9 mouse cellular contexts compared by ENCODE assay signal in genomic region chr19:5071077-5071476, GRCm38 (mm10). TPM values are rescaled to one million over a fixed set of nuclear protein-coding genes. Genes with fewer than 3 reads are reported as not detected.
DNase-seq lines count a peak whose midpoint lies in the region; ATAC-seq and TF ChIP-seq lines count a peak whose summit lies in the region.
"Had no signal": no experiment of that assay in that cellular context is flagged by ENCODE, and none has a peak within 500 bp of the region (broad histone marks: within the 10 kb centered on the region; RNA-seq: fewer than 3 reads in every experiment).

No protein-coding gene starts in this region.

- H3K27ac ChIP-seq in kidney, postnatal 0 days, result peak overlapping the region; percentile 76; the same call in 1 of the 2 replicates
- H3K27ac ChIP-seq in forebrain, embryonic 12.5 days, result peak overlapping the region; percentile 87
- peak overlapping the region; percentile 98 for H3K27ac ChIP-seq in limb, embryonic 13.5 days
- H3K27ac ChIP-seq in neural tube, embryonic 15.5 days (replicated peaks), result peak overlapping the region; percentile 68

- H3K4me1 ChIP-seq in kidney, postnatal 0 days (replicated peaks; ENCODE audit: insufficient read depth, low read length), result peaks cover 25% of the 10 kb centered on the region
- peaks cover 54% of the 10 kb centered on the region for H3K4me1 ChIP-seq in forebrain, embryonic 12.5 days
- H3K4me1 ChIP-seq in limb, embryonic 13.5 days, result peaks cover 54% of the 10 kb centered on the region
- peaks cover 45% of the 10 kb centered on the region for H3K4me1 ChIP-seq in neural tube, embryonic 15.5 days

- 17% methylated on average over 11 of the region's 11 CpGs for WGBS in kidney, postnatal 0 days
- WGBS in forebrain, embryonic 12.5 days, result 5% methylated on average over 11 of the region's 11 CpGs
- 3% methylated on average over 11 of the region's 11 CpGs for WGBS in limb, embryonic 13.5 days
- WGBS in neural tube, embryonic 15.5 days, result 10% methylated on average over 11 of the region's 11 CpGs

- no peak for TF ChIP-seq CTCF in kidney, postnatal 0 days (IDR thresholded peaks at IDR 0.05; ENCODE audit: low read depth)

- H3K27me3 ChIP-seq in kidney, postnatal 0 days (ENCODE audit: insufficient read depth, low read length), result no peaks in the 10 kb centered on the region
- peaks cover 61% of the 10 kb centered on the region for H3K27me3 ChIP-seq in forebrain, embryonic 12.5 days
- no peaks in the 10 kb centered on the region; the same call in 1 of the 2 replicates for H3K27me3 ChIP-seq in limb, embryonic 13.5 days
- peaks cover 54% of the 10 kb centered on the region for H3K27me3 ChIP-seq in neural tube, embryonic 15.5 days (replicated peaks)

- H3K9me3 ChIP-seq in kidney, postnatal 0 days (replicated peaks; ENCODE audit: low read length), result no peaks in the 10 kb centered on the region
- no peaks in the 10 kb centered on the region for H3K9me3 ChIP-seq in forebrain, embryonic 12.5 days
- H3K9me3 ChIP-seq in limb, embryonic 13.5 days, result no peaks in the 10 kb centered on the region
- H3K9me3 ChIP-seq in neural tube, embryonic 15.5 days (replicated peaks), result no peaks in the 10 kb centered on the region

- peak overlapping the region; percentile 32; the same call in 1 of the 2 replicates for H3K9ac ChIP-seq in kidney, postnatal 0 days (ENCODE audit: low read depth, low read length)
- peak overlapping the region; percentile 51 for H3K9ac ChIP-seq in forebrain, embryonic 12.5 days
- H3K9ac ChIP-seq in limb, embryonic 13.5 days, result peak overlapping the region; percentile 69
- peak overlapping the region; percentile 51 for H3K9ac ChIP-seq in neural tube, embryonic 15.5 days (replicated peaks)

- no peak for DNase-seq in kidney, postnatal 0 days (ENCODE audit: low spot score)
- no peak for DNase-seq in kidney, adult 11 months
- no peak for DNase-seq in c-Kit-positive CD71-positive TER-119-positive erythroid progenitor cells, embryonic 14.5 days (ENCODE audit: low spot score)
- no peak for DNase-seq in left cerebral cortex, adult 18-20 months (ENCODE audit: low spot score in 2 of 2)
- DNase-seq: kidney, adult 8-10 months had no signal

- no peak for ATAC-seq in kidney, postnatal 0 days (replicated peaks; ENCODE audit: low FRiP score, low read depth)
- ATAC-seq in forebrain, embryonic 12.5 days (ENCODE audit: low FRiP score), result no peak
- ATAC-seq in limb, embryonic 13.5 days (ENCODE audit: low FRiP score, low read depth), result no peak
- ATAC-seq in neural tube, embryonic 15.5 days (ENCODE audit: low FRiP score), result no peak
- ATAC-seq in monocyte, adult 5-6 weeks (replicated peaks; ENCODE audit: insufficient number of reproducible peaks, low FRiP score, low TSS enrichment, poor library complexity, severe bottlenecking), result no peak

- no peaks in the 10 kb centered on the region for H3K36me3 ChIP-seq in kidney, postnatal 0 days (ENCODE audit: insufficient read depth, low read length)
- no peaks in the 10 kb centered on the region for H3K36me3 ChIP-seq in forebrain, embryonic 12.5 days (replicated peaks)
- no peaks in the 10 kb centered on the region for H3K36me3 ChIP-seq in limb, embryonic 13.5 days
- no peaks in the 10 kb centered on the region for H3K36me3 ChIP-seq in neural tube, embryonic 15.5 days

- peak overlapping the region; percentile 49 for H3K4me3 ChIP-seq in kidney, postnatal 0 days (replicated peaks; ENCODE audit: low read depth, low read length)
- H3K4me3 ChIP-seq in forebrain, embryonic 12.5 days (replicated peaks), result peak overlapping the region; percentile 42
- H3K4me3 ChIP-seq in limb, embryonic 13.5 days, result peak overlapping the region; percentile 71
- peak overlapping the region; percentile 44 for H3K4me3 ChIP-seq in neural tube, embryonic 15.5 days (replicated peaks)

- peak overlapping the region; percentile 86 for H3K4me2 ChIP-seq in kidney, postnatal 0 days (ENCODE audit: low read length)
- peak overlapping the region; percentile 66 for H3K4me2 ChIP-seq in forebrain, embryonic 12.5 days
- peak overlapping the region; percentile 97 for H3K4me2 ChIP-seq in limb, embryonic 13.5 days (replicated peaks)
- peak overlapping the region; percentile 83 for H3K4me2 ChIP-seq in neural tube, embryonic 15.5 days

RNA-seq across cellular contexts. Expression of gene Cd248, which starts 3.2 kb away (rescaled TPM):
- 35.0 and 40.6 TPM in 2 replicates for polyA plus RNA-seq in kidney, postnatal 0 days (2015; fragmentation: Nextera tagmentation; extraction: Ambion mirVana)
- polyA plus RNA-seq in forebrain, embryonic 12.5 days (2016; fragmentation: Nextera tagmentation; extraction: Ambion mirVana), result 16.4 and 17.1 TPM in 2 replicates
- 58.8 and 64.8 TPM in 2 replicates for polyA plus RNA-seq in limb, embryonic 13.5 days (2015; fragmentation: Nextera tagmentation; extraction: Ambion mirVana)
- 19.9 and 27.4 TPM in 2 replicates for polyA plus RNA-seq in neural tube, embryonic 15.5 days (2015; fragmentation: Nextera tagmentation; extraction: Ambion mirVana)
- total RNA-seq in monocyte, adult 5-6 weeks (2017), result not detected in 3 replicates
- total RNA-seq in left cerebral cortex, adult 18-20 months (2021), result 1 to 10 TPM; 3.5 to 4.5 TPM

RNA-seq across cellular contexts. Expression of gene Tmem151a, which starts 14.3 kb away (rescaled TPM):
- polyA plus RNA-seq in kidney, postnatal 0 days (2015; fragmentation: Nextera tagmentation; extraction: Ambion mirVana), result 1.4 and 2.1 TPM in 2 replicates
- 1.7 and 2.0 TPM in 2 replicates for polyA plus RNA-seq in forebrain, embryonic 12.5 days (2016; fragmentation: Nextera tagmentation; extraction: Ambion mirVana)
- polyA plus RNA-seq in limb, embryonic 13.5 days (2015; fragmentation: Nextera tagmentation; extraction: Ambion mirVana), result 2.7 TPM in 2 replicates
- 29.7 and 38.5 TPM in 2 replicates for polyA plus RNA-seq in neural tube, embryonic 15.5 days (2015; fragmentation: Nextera tagmentation; extraction: Ambion mirVana)
- 0.67 to 7.8 TPM (median 3.3 TPM) in 3 replicates for total RNA-seq in monocyte, adult 5-6 weeks (2017)
- 100 to 1,000 TPM; 146 to 149 TPM for total RNA-seq in left cerebral cortex, adult 18-20 months (2021)

RNA-seq across cellular contexts. Expression of gene Yif1a, which starts 17.3 kb away (rescaled TPM):
- 129 and 132 TPM in 2 replicates for polyA plus RNA-seq in kidney, postnatal 0 days (2015; fragmentation: Nextera tagmentation; extraction: Ambion mirVana)
- 54.4 and 56.4 TPM in 2 replicates for polyA plus RNA-seq in forebrain, embryonic 12.5 days (2016; fragmentation: Nextera tagmentation; extraction: Ambion mirVana)
- polyA plus RNA-seq in limb, embryonic 13.5 days (2015; fragmentation: Nextera tagmentation; extraction: Ambion mirVana), result 88.5 and 94.5 TPM in 2 replicates
- 56.8 and 66.1 TPM in 2 replicates for polyA plus RNA-seq in neural tube, embryonic 15.5 days (2015; fragmentation: Nextera tagmentation; extraction: Ambion mirVana)
- total RNA-seq in monocyte, adult 5-6 weeks (2017), result 10.4 to 13.3 TPM (median 10.5 TPM) in 3 replicates
- 10 to 100 TPM; 21.6 to 25.5 TPM for total RNA-seq in left cerebral cortex, adult 18-20 months (2021)

RNA-seq across cellular contexts. Expression of gene Rin1, which starts 20.8 kb away (rescaled TPM):
- 2.8 and 3.2 TPM in 2 replicates for polyA plus RNA-seq in kidney, postnatal 0 days (2015; fragmentation: Nextera tagmentation; extraction: Ambion mirVana)
- 0.87 and 1.6 TPM in 2 replicates for polyA plus RNA-seq in forebrain, embryonic 12.5 days (2016; fragmentation: Nextera tagmentation; extraction: Ambion mirVana)
- polyA plus RNA-seq in limb, embryonic 13.5 days (2015; fragmentation: Nextera tagmentation; extraction: Ambion mirVana), result 1.4 and 1.7 TPM in 2 replicates
- polyA plus RNA-seq in neural tube, embryonic 15.5 days (2015; fragmentation: Nextera tagmentation; extraction: Ambion mirVana), result 0.89 and 1.0 TPM in 2 replicates
- total RNA-seq in monocyte, adult 5-6 weeks (2017), result 0.19 to 0.68 TPM (median 0.21 TPM) in 3 replicates
- total RNA-seq in left cerebral cortex, adult 18-20 months (2021), result 10 to 100 TPM; 75.4 to 75.5 TPM

RNA-seq across cellular contexts. Expression of gene Cnih2, which starts 27.2 kb away (rescaled TPM):
- polyA plus RNA-seq in kidney, postnatal 0 days (2015; fragmentation: Nextera tagmentation; extraction: Ambion mirVana), result 4.2 and 4.7 TPM in 2 replicates
- 168 and 180 TPM in 2 replicates for polyA plus RNA-seq in forebrain, embryonic 12.5 days (2016; fragmentation: Nextera tagmentation; extraction: Ambion mirVana)
- polyA plus RNA-seq in limb, embryonic 13.5 days (2015; fragmentation: Nextera tagmentation; extraction: Ambion mirVana), result 34.5 and 35.2 TPM in 2 replicates
- 294 and 369 TPM in 2 replicates for polyA plus RNA-seq in neural tube, embryonic 15.5 days (2015; fragmentation: Nextera tagmentation; extraction: Ambion mirVana)
- total RNA-seq in monocyte, adult 5-6 weeks (2017), result 0.32 TPM in 1 of 3 replicates, not detected in the others
- total RNA-seq in left cerebral cortex, adult 18-20 months (2021), result 100 to 1,000 TPM; 215 to 221 TPM
